Mouse (Mus musculus) hindbrain, embryonic 11.5 days (tissue): Measurements from ENCODE around the gene Rrp36. TPM values are rescaled to one million over a fixed set of nuclear protein-coding genes. Genes with fewer than 3 reads are reported as not detected.

ENCODE experiments used
- ATAC-seq: fragments of 200-750 bp; cut with Nextera tagmentation; 2 replicates; pipeline ENCODE4 v1.8.0; 2017; ENCODE audit warnings: mild to moderate bottlenecking, moderate TSS enrichment, moderate library complexity; ENCODE audit not compliant: low FRiP score
- DNase-seq: peaks from one replicate; pipeline ENCODE4 v3.0.0-alpha.2; 2015; ENCODE audit warnings: low spot score
- H3K27ac ChIP-seq: fragments of 300-500 bp; sonication (generic); 2 replicates; pipeline ENCODE4 v1.5.1; 2014; ENCODE audit warnings: mild to moderate bottlenecking, low read depth, low read length
- H3K27me3 ChIP-seq: fragments of 300-500 bp; sonication (generic); 2 replicates; pipeline ENCODE4 v1.6.1; 2014; ENCODE audit warnings: mild to moderate bottlenecking, low read length, moderate library complexity, mixed read lengths; ENCODE audit not compliant: control insufficient read depth, insufficient read depth
- H3K36me3 ChIP-seq: fragments of 300-500 bp; sonication (generic); 2 replicates; pipeline ENCODE4 v1.6.1; 2014; ENCODE audit warnings: mild to moderate bottlenecking, low read length, moderate library complexity, mixed read lengths; ENCODE audit not compliant: control insufficient read depth, insufficient read depth
- H3K4me1 ChIP-seq: fragments of 300-500 bp; sonication (generic); replicated peaks from 2 replicates; pipeline ENCODE4 v1.6.1; 2014; ENCODE audit warnings: low read length, mixed read lengths; ENCODE audit not compliant: control insufficient read depth, insufficient read depth
- H3K4me2 ChIP-seq: fragments of 300-500 bp; sonication (generic); replicated peaks from 2 replicates; pipeline ENCODE4 v1.6.1; 2014; ENCODE audit warnings: mild to moderate bottlenecking, low read depth, low read length
- H3K4me3 ChIP-seq: fragments of 300-500 bp; sonication (generic); 2 replicates; pipeline ENCODE4 v1.5.1; 2014; ENCODE audit warnings: low read depth, low read length
- H3K9ac ChIP-seq: fragments of 300-500 bp; sonication (generic); 2 replicates; pipeline ENCODE4 v1.6.1; 2014; ENCODE audit warnings: low read depth, low read length
- H3K9me3 ChIP-seq: fragments of 300-500 bp; sonication (generic); 2 replicates; pipeline ENCODE4 v1.6.1; 2016; ENCODE audit warnings: low read length; ENCODE audit not compliant: control insufficient read depth
- WGBS: fragments of 180-500 bp; shearing (Covaris S2); extraction: QIAGEN DNeasy Blood & Tissue Kit; methylation state at CpG from one replicate; pipeline ENCODE4 v1.1.7; 2014; 5-methylcytosine and 5-hydroxymethylcytosine counted together
- polyA plus RNA-seq: library from polyadenylated mRNA; unstranded; fragments of >200 nt; fragmentation: Nextera tagmentation; extraction: Ambion mirVana; gene quantifications from 2 replicates; pipeline ENCODE4 v1.2.1, GENCODE M21; 2014

The Rrp36 gene
- polyA plus RNA-seq, 1 experiment from 2014 or later: 57.9 TPM

DNA sequence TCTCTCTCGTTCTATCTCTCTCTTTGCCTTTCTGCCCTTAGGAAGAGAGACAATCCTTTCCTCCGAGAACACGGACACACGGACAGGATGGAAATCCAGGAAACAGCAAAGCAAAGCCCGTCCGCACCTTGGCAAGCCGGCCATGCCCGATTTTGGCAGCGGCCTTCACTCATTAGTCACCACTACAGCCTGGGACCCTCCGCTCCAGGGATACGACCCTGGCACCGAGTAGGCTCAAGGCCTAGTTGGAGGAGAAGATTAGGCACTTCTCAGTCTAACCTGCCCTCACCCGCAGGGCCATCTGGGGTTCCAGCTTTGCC, 45.7 kb downstream of the Rrp36 start:
- no peaks in the 10 kb centered on the region for H3K9me3 ChIP-seq
- peak overlapping the region; percentile 63 for H3K4me2 ChIP-seq
- DNase-seq: no peak
- peak overlapping the region; percentile 88; the same call in 1 of the 2 replicates for H3K27ac ChIP-seq
- no peaks in the 10 kb centered on the region for H3K36me3 ChIP-seq
- under 1% methylated on average over 13 of the region's 13 CpGs for whole genome bisulfite sequencing
- no peaks in the 10 kb centered on the region for H3K27me3 ChIP-seq
- peak overlapping the region; percentile 95 for H3K9ac ChIP-seq
- ATAC-seq: peak; percentile 26; the same call in 1 of the 2 replicates
- H3K4me3 ChIP-seq: peak overlapping the region; percentile 95
- peaks cover 21% of the 10 kb centered on the region for H3K4me1 ChIP-seq

DNA sequence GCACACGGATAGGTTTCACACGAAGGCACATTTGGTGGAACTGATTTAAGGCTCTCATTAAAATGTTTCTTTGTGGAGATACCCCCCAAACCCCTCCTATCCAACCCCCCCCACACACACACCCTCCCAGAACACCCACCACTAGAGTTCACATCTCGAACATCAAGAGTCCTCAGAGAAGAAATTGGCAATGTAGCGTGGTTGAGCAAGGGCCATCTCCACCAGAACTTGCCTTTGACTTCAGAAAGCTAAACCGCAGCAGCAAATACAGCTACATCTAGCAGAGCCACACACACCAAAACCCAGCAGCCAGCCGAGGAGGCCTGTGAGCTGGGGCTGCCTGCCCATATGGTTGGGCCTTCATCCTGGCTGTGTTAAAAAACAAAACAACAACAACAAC, 46.7 kb downstream of the Rrp36 start:
- no peak for ATAC-seq
- DNase-seq: no peak
- H3K27me3 ChIP-seq: no peaks in the 10 kb centered on the region
- no peaks in the 10 kb centered on the region for H3K36me3 ChIP-seq
- H3K9me3 ChIP-seq: no peaks in the 10 kb centered on the region
- peaks cover 21% of the 10 kb centered on the region for H3K4me1 ChIP-seq
- peak overlapping the region; percentile 95 for H3K4me3 ChIP-seq
- WGBS: 59% methylated on average over 6 of the region's 6 CpGs
- no peak overlapping the region for H3K27ac ChIP-seq
- H3K4me2 ChIP-seq: peak overlapping the region; percentile 63
- no peak overlapping the region; the same call in 1 of the 2 replicates for H3K9ac ChIP-seq

DNA sequence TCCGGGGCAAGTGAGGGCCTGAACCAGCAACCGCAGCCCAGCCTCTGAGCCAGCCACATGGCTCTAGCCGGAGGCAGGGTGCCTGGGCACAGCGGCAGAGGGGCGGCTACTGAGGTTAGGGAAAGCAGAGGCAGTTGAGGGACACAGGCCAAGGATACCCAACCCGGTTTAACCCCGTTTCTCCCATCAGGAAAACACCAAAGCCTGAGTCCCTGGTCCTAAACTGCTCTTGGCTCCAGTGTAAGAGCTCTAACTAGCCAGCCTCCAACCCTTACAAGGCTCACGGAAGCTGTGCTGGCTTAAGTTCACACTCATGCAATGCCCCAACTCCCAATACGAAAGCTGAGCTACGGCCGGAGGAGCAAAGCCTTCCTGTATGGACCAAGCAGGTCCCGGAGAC, 49.6 kb downstream of the Rrp36 start:
- peaks cover 20% of the 10 kb centered on the region for H3K4me1 ChIP-seq
- no peak for DNase-seq
- no peaks in the 10 kb centered on the region for H3K27me3 ChIP-seq
- H3K27ac ChIP-seq: no peak overlapping the region
- 72% methylated on average over 12 of the region's 12 CpGs for WGBS
- ATAC-seq: no peak
- no peak overlapping the region; the same call in 1 of the 2 replicates for H3K4me3 ChIP-seq
- H3K9me3 ChIP-seq: no peaks in the 10 kb centered on the region
- no peak overlapping the region for H3K9ac ChIP-seq
- no peaks in the 10 kb centered on the region for H3K36me3 ChIP-seq
- no peak overlapping the region for H3K4me2 ChIP-seq

DNA sequence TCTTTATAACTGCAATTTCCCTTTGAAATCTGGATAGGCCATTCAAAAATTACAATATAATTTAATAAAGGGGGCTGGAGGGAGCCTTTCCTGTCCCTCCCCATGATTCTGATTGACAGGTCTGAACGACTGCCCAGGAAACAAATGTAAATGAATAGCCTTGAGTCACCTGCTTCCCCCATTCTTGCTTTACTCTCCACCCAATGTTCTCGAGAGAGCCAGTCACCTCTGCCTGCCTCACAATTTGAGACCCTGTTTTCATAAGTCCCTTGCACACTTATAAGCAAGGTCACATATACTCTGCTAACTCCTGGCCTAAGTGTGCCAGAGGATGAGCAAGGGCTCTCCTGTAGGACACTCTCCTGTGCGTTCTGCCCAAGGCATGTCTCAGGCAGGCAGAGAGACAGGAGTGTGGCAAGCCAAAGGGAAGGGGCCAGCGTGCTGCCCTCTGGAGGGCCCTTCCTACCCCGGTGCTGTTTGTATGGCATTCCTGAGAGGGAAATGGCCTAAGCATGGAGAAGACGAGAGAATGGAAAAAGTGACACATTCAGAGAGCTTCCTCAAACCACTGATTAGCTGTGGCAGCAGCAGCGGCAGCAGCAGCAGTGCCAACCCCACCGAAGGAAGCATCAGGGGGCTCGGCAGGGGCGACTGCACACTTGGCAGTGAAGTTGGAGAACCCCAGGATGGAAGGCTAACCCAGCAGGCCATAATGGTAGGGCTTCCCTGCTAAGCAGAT, 50.2 kb downstream of the Rrp36 start:
- Histone ChIP-seq H3K27me3 (no peaks in the 10 kb centered on the region), H3K27ac (peak overlapping the region; percentile 33; the same call in 1 of the 2 replicates), H3K4me3 (no peak overlapping the region; the same call in 1 of the 2 replicates), H3K4me1 (peaks cover 22% of the 10 kb centered on the region), H3K4me2 (no peak overlapping the region), H3K9ac (peak overlapping the region; percentile 23; the same call in 1 of the 2 replicates), H3K36me3 (no peaks in the 10 kb centered on the region), H3K9me3 (no peaks in the 10 kb centered on the region)
- no peak for DNase-seq
- ATAC-seq: no peak
- 30% methylated on average over 10 of the region's 10 CpGs for WGBS

DNA sequence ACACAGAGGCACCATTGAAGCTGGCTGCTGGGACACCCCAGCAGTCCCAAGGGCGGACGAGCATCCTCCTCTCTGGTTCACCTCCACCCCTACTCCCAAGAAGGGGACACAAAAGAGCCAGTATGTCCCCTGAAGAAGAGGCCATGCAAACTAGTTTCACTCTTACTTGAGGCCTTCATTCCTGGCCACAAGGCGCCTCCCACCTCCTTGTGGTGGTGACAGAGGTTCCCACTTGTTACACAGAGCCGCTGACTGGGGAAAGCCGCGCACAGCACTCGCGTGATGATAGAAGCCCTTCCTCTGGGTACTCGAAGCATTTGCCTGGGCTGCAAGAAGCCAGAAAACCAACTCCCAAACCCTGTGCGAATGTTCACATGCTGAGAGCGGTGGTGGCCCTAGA, 51.9 kb downstream of the Rrp36 start:
- H3K9me3 ChIP-seq: no peaks in the 10 kb centered on the region
- H3K36me3 ChIP-seq: no peaks in the 10 kb centered on the region
- H3K27me3 ChIP-seq: no peaks in the 10 kb centered on the region
- no peak overlapping the region for H3K27ac ChIP-seq
- DNase-seq (no peak), ATAC-seq (no peak)
- no peak overlapping the region for H3K4me3 ChIP-seq
- WGBS: 76% methylated on average over 11 of the region's 11 CpGs
- H3K4me2 ChIP-seq: no peak overlapping the region
- H3K9ac ChIP-seq: no peak overlapping the region
- H3K4me1 ChIP-seq: peaks cover 24% of the 10 kb centered on the region

DNA sequence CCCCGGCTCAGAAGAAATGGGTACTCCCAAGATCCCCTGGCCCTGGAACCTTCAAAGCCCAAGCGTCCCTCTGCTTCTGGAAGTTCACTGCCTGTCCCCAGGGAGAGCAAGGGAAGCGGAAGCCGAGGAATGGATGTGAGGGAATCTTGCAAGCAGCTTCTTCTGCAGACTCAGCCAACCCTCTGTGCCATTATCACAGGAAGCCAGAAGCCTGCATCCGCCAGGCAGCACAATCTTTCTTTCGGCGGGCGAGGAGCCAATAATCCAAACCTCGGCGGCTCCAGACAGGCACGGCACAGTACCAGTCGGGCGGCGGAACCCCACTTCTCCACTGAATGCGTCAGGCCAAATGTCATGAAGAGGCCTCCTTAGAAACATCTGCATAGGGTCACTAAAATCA, 52.8 kb downstream of the Rrp36 start:
- no peak overlapping the region for H3K9ac ChIP-seq
- DNase-seq (no peak), ATAC-seq (no peak)
- H3K4me1 ChIP-seq: peaks cover 22% of the 10 kb centered on the region
- H3K4me2 ChIP-seq: no peak overlapping the region
- 79% methylated on average over 15 of the region's 15 CpGs for WGBS
- H3K27ac ChIP-seq: no peak overlapping the region
- H3K36me3 ChIP-seq: no peaks in the 10 kb centered on the region
- no peak overlapping the region for H3K4me3 ChIP-seq
- no peaks in the 10 kb centered on the region for H3K27me3 ChIP-seq
- no peaks in the 10 kb centered on the region for H3K9me3 ChIP-seq

DNA sequence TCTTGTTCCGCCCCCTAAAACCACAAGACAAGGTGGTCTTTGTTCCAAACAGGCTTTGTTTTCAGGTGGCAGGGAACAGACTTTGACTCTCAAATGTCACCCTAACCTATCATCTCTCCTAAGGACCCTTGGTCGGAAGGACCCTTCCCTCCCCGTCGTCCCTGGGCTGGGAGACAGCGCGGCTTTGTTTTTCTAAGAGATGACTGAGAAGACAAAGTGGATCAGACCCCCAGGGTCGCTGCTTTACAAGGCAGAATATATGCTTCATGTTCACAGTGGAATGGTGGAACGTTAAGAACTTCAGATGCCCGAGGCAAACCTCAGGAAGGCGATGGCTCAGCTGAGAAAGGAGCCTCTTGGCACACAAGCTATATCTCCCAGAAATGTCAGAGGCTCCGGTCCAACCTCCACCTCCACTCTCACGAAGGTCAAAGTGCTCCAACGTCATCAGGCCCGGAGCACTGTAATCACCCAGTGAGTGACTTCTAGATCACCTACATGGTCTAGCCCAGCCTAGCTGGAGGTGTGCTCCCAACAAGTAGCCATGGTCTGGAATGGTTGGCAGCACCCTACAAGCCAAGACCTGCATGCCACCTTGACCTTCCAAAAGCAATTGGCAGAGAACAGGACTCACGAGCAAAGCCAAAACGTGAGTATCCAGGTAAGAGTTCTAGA, 54.3 kb downstream of the Rrp36 start:
- Histone ChIP-seq H3K9me3 (no peaks in the 10 kb centered on the region), H3K27ac (peak overlapping the region; percentile 80), H3K27me3 (no peaks in the 10 kb centered on the region), H3K36me3 (no peaks in the 10 kb centered on the region), H3K4me3 (no peak overlapping the region), H3K9ac (peak overlapping the region; percentile 54), H3K4me2 (peak overlapping the region; percentile 26), H3K4me1 (peaks cover 22% of the 10 kb centered on the region)
- 30% methylated on average over 16 of the region's 16 CpGs for WGBS
- ATAC-seq: 0 out of 2 replicates have a peak, but pooled peaks have one; percentile 25
- DNase-seq: peak; percentile 52

DNA sequence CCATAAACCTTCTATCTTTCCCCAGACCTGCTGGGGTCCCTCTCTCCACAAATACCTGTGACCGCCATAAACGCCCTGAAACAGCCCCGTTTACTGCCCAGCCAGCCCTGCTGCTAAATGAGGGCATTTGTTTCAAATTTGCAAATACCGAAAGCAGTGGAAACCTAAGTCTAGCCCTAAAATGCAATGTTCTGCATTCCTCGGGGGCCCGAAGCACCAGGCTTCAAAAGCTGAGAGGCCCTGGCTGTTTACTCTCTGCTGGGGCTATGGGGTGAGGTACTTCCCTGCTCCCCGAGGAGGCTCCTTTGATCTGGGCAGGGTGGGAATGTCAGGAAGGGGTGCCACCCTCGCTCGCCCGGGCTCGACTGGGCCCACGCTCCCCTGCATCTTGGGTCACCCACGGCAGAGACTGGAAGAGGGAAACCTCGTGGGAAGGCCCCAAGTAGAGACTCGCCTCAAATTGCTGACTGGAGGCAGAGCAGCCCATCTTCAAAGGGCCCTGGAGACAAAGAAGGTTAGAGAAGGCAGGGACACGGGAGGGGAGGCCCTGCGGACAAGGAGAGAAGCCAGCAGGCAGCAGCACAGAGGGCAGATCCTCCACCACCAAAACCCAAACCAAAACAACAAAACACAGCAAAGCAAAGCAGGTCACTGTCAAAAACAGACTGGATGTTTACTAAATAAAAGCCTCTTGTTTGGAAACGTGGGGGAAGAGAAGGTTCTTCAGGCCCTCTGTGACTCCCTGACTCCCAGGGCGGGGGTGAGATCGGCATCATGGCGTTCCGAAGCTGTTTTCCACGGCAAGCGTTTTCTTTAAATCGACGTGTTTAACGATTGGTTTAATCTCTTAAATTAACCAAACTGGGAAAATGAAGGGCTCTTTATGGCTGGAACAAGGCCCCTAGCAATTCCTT, 55.1 kb downstream of the Rrp36 start:
- H3K27me3 ChIP-seq: no peaks in the 10 kb centered on the region
- DNase-seq: peak; percentile 61
- no peaks in the 10 kb centered on the region for H3K36me3 ChIP-seq
- 3% methylated on average over 27 of the region's 27 CpGs for WGBS
- H3K4me2 ChIP-seq: peak overlapping the region; percentile 26
- H3K4me1 ChIP-seq: peaks cover 17% of the 10 kb centered on the region
- peak overlapping the region; percentile 54 for H3K9ac ChIP-seq
- no peaks in the 10 kb centered on the region for H3K9me3 ChIP-seq
- peak; percentile 54; the same call in 1 of the 2 replicates for ATAC-seq
- peak overlapping the region; percentile 80 for H3K27ac ChIP-seq
- H3K4me3 ChIP-seq: no peak overlapping the region
